Mouse (Mus musculus): Measurements from ENCODE around the gene Slc25a18.
"Not testable (repeated sequence)": the region's sequence is repeated elsewhere in the genome, so short reads cannot be mapped to it uniquely, and the experiment has no call there.

The Slc25a18 gene

DNA sequence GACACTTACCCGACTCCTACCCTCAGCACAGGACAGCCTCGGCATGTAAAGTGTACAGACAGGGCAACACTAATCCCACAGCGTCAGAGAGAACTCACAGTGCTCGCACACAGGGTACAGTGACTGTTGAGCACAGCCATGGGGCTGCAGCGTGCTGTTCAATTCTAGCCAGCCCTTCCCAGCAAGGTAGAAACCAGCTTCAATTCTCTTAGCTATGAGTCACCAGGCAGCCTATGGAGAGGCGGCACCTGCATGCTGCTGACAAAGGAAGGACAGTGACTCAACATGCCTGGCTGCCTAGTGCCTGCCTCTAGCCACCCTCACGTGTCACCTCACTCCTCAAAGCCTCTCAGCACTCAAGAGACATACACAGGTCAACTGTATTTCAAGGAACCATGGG lies 24.6 kb downstream of the Slc25a18 start:
- DNase-seq (ENCODE audit: low read depth), result no peak

GRCm38 (mm10) chr6:120798905-120799304 lies 25.5 kb downstream of the Slc25a18 start:
- no peak for DNase-seq (ENCODE audit: low read depth)

DNA sequence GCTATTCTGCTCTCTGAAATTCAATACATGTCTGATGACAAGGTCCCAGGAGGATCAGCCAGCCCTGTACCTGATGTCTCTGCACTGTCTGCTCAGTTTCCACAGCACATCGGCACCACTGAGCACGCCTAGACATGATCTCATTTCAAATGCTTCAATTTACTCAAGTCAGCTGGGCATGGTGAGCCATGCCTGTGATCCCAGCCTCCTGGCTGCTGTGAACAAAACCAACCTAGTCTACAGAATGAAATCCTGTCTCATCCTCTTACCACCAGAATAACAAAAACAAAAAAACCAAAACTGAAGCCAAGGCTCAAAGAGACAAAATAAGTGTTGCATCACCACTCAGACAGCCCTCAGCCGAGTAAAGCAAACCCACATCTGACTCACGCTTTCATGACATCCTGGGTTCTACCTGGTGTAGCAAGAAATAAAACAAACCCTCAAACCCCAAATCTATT lies 26.2 kb downstream of the Slc25a18 start:
- DNase-seq (ENCODE audit: low read depth), result peak; percentile 40

- no peak for DNase-seq (ENCODE audit: low read depth)
Measured at GRCm38 (mm10) chr6:120806999-120807737, 33.8 kb downstream of the Slc25a18 start.

GRCm38 (mm10) chr6:120807738-120808081 lies 34.3 kb downstream of the Slc25a18 start:
- no peak for DNase-seq (ENCODE audit: low read depth)

DNA sequence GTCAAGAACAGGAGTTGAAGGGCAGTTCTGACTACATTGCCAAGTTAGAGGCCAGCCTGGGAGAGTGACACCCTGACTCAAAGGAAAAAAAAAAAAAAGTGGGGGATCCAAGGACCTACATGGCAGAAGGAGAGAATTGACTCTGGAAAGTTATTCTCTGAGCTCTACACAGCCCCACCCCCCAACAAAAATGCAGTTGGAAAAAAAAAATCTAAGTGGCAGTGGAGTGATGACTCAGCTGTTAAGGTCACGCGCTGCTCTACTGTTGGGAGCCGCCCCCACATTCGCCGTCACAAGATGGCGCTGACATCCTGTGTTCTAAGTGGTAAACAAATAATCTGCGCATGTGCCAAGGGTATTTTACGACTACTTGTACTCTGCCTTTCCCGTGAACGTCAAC lies 38.6 kb downstream of the Slc25a18 start:
- DNase-seq (ENCODE audit: low read depth), result not testable (repeated sequence)

DNA sequence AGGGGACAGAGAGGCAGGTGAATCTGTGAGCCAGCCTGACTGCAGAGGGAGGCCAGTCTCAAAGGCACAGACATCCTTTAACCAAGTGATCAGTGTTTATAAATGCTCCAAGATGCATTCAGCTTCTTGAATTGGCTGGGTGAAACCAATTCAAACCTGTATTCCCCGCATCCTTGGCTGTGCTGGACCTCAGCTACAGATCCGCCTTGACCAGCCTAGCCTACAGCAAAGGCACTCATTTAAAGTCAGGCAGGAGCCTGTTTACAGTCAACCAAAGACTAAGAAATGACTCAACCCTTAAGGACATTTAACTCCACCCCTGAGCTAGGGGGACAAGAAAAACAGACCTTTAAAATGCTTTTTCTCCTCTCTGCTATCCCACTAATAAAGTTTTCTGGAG lies 45.9 kb downstream of the Slc25a18 start:
- DNase-seq (ENCODE audit: low read depth), result no peak

DNA sequence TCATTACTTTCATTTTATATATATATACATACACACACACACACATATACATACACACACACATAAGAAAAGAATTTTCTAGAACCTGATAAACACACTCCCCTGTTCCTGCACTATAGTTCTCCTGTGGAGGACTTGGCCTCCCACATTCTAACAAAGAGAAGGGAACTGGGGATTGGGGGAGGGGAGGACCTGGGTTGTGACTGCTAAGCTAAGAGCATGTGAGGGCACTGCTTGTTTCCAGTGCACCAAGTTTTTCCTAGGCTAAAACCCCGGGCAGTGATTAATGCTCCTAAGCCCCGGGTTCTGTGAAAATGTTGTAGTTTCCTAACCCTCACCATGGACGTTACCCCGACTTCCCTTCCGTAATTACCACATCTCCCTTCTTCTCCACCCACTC lies 46.8 kb downstream of the Slc25a18 start:
- no peak for DNase-seq (ENCODE audit: low read depth)

- DNase-seq (ENCODE audit: low read depth), result no peak
Measured at GRCm38 (mm10) chr6:120820941-120821340, 47.6 kb downstream of the Slc25a18 start.

DNA sequence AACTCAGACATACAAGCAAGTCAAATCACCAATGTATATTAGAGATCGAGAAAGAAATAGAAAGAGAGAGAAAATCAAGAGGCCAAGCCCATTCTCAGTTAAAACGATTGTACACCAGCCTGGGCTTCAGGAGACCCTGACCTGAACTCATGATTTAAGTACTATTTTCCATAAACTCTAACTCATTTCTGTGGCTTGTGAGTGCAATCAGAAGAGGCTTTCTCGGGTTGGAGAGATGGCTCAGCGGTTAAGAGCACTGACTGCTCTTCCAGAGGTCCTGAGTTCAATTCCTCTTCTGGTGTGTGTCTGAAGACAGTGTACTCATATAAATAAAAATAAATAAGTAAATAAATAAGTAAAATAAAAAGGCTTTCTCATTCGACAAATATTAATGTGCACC lies 48.3 kb downstream of the Slc25a18 start:
- no peak for DNase-seq (ENCODE audit: low read depth)

GRCm38 (mm10) chr6:120822307-120822928 lies 49.0 kb downstream of the Slc25a18 start, which contains the start of gene Atp6v1e1:
Gene Atp6v1e1, minus strand, starts transcription at chr6:120822793.
- DNase-seq (ENCODE audit: low read depth), result peak; percentile 96

DNA sequence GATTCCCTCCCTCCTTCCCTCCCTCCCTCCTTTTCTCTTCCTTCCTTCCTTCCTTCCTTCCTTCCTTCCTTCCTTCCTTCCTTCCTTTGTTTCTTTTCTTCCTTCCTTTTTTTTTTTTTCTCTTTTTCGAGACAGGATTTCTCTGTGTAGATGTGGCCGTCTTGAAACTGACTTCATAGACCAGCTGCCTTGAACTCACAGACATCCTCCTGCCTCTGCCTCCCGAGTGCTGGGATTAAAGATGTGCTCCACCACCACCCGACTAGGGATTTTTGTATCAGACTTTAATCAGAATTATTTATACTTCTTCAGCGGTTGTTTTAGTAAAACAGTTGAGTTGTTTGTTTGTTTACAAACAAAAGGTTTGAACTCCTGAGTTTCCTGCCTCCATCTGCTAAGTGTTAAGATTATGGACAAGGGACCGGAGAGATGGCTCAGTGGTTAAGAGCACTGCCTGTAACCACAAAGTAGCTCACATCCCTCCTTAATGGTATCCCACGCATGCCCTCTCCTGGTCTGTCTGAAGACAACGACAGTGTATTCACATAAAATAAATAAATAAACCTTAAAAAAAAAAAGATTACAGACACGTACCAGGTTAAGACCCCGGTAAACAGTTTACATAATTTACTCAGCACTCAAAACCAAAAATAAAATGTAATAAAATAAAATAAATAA lies 49.7 kb downstream of the Slc25a18 start:
- DNase-seq (ENCODE audit: low read depth), result no peak

GRCm38 (mm10) chr6:120830056-120830455 lies 56.7 kb downstream of the Slc25a18 start:
- no peak for DNase-seq (ENCODE audit: low read depth)

DNA sequence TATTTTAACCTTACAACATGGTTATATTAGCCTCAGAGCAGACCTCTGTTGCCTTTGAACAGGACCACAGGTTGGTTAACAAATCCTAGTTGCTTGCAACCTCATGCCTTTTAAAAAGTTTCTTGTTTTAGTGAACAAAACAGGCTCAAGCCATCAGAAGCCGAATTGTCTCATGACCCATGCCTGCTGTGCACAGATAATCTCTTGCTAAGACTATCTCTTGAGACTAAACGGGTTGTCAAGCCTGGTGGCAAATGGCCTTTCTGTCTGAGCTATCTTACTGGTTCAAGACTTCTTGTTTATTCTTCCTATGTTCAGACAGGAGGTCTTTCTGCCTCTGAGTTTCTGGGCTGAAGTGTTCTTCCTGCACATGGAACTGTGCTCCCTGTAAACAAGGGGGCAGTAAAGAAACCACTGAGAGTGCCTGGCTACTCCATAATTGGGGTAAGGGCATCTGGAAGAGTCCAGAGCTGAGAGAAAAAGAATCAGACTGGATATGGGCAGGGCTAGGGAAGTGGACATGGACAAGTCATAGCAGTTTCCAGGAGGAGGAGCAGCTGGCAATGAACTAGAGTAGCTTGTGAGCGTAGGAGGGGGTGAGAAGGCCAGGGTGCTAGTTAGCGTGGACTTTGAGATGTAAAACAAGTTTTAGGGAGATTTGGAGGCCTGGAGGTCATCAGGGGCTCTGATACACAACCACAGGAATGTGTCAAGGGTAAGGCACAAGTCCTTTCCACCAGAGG lies 57.7 kb downstream of the Slc25a18 start:
- no peak for DNase-seq (ENCODE audit: low read depth)

- no peak for DNase-seq (ENCODE audit: low read depth)
Measured at GRCm38 (mm10) chr6:120832097-120832496, 58.7 kb downstream of the Slc25a18 start.

DNA sequence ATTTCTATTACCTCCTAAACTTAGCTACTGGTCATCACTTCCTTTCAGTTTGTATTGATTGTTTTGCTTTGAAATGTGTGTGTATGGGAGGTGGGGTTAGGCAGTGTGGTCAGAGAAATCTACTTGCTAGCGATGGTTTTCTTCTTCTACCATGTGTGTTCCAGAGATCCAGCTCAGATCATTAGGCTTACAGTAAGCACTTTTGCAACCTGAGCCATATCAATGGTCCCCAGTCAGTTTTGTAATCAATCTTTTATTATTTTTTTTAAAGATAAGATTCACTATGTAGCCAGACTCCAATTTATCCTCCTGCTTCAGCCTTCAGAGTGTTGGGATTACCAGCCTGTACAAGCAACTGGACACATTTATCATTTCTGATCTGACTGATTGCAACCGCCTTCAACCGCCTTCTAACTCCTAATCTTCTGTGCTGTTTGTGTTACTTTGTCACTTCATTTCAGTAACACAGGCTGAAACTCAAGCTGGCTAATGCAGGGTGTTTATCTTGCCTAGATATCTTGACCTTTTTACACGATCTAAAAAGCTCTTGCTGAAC lies 61.5 kb downstream of the Slc25a18 start:
- DNase-seq (ENCODE audit: low read depth), result no peak

DNA sequence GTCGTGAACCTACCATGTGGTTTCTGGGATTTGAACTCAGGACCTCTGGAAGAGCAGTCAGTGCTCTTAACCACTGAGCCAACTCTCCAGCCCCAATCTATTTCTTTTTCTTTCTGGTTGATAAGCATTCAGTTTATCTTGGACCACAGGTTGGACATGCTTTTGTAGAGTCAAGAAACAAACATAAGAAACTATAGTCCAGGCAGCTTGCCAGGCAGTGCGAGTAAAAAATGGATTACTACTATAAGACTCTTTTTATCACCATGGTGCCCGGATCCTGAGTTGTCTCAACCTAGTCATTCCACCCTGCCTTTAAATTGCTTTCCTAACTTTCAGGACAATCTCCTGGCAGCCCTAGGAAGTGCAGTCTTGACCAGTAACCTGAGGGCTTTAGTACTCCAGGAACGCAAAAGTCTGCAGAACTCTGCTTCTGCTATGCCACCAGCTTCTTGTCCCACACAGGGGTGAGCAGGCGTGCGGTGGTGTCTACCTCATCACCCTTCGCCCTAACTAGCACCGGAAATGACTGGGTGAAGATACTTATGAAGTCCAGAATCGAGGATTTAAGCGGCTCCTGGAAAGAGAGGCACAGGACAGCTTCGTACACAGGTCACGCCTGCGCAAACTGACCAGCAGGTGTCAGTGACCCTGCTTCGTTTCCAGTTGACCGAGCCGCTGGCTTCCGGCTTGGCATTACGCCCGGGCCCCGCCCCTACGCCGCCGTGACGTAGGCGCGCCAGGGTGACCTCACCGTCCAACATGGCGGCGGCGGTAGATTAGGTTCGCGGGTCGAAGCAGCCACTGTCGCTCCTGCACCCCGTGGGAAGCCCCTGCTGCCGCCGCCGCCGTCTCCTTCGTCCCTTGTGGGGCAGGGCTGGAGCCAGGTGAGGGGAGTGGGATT lies 62.3 kb downstream of the Slc25a18 start, which contains the start of gene Bcl2l13:
TSS of gene Bcl2l13 (plus strand) at position 739 of the 901 bp plus-strand sequence.
- peak; percentile 71 for DNase-seq (ENCODE audit: low read depth)

- DNase-seq (ENCODE audit: low read depth), result no peak
Measured at GRCm38 (mm10) chr6:120836389-120837151, 63.2 kb downstream of the Slc25a18 start.

- no peak for DNase-seq (ENCODE audit: low read depth)
Measured at GRCm38 (mm10) chr6:120837152-120837530, 63.8 kb downstream of the Slc25a18 start.

GRCm38 (mm10) chr6:120840258-120840657 lies 66.9 kb downstream of the Slc25a18 start:
- DNase-seq (ENCODE audit: low read depth), result no peak
